Mouse (Mus musculus) small intestine, adult 2 months (tissue): ENCODE data around the gene Lcmt1.

Experiments
- CTCF ChIP-seq: fragments of 200-500 bp; IDR thresholded peaks from 2 replicates; pipeline ENCODE4 v1.5.1; 2012; ENCODE audit warnings: low read depth, mild to moderate bottlenecking, control low read depth, inconsistent platforms, low read length, moderate library complexity, mixed read lengths; ENCODE audit not compliant: insufficient replicate concordance, insufficient read length; ENCODE audit errors: extremely low read depth
- POLR2A ChIP-seq: fragments of 200-500 bp; IDR thresholded peaks from 2 replicates; pipeline ENCODE4 v1.6.1; 2012; ENCODE audit warnings: low read depth, mild to moderate bottlenecking, control low read depth, inconsistent platforms, low read length, moderate library complexity

- TF ChIP-seq CTCF: no peak
- TF ChIP-seq POLR2A: no peak
These were observed 46.2 kb upstream of the Lcmt1 start for GRCm38 (mm10) chr7:123323388-123323787.
